Mouse (Mus musculus) macrophage (primary cell): ENCODE measurements around the gene Ppp1r9b. TPM values are rescaled to one million over a fixed set of nuclear protein-coding genes. Genes with fewer than 3 reads are reported as not detected.
A peak's percentile ranks its signal among the peaks of the same experiment; 100 is the strongest.

Experiments used
- H3K27ac ChIP-seq: fragments of 350-480 bp; formaldehyde crosslinking; 2 replicates; pipeline ENCODE4 v1.9.0; 2021
- H3K36me3 ChIP-seq: fragments of 350-480 bp; formaldehyde crosslinking; 2 replicates; pipeline ENCODE4 v1.9.0; 2021; ENCODE audit errors: inconsistent target
- H3K4me3 ChIP-seq: fragments of 350-480 bp; formaldehyde crosslinking; 2 replicates; pipeline ENCODE4 v1.9.0; 2021; ENCODE audit errors: inconsistent target
- H3K79me2 ChIP-seq: fragments of 350-480 bp; formaldehyde crosslinking; 2 replicates; pipeline ENCODE4 v1.9.0; 2021; ENCODE audit errors: inconsistent target
- WGBS: methylation state at CpG from one replicate; pipeline ENCODE4 v1.1.7; 2026; ENCODE audit warnings: inconsistent platforms; ENCODE audit not compliant: missing documents; 5-methylcytosine and 5-hydroxymethylcytosine counted together
- polyA plus RNA-seq: library from polyadenylated mRNA; stranded (reverse); fragments of 250-400 nt; gene quantifications from 3 replicates; pipeline ENCODE4 v1.2.4, GENCODE M21; 2018; ENCODE audit warnings: inconsistent platforms

Gene Ppp1r9b
- polyA plus RNA-seq, 1 experiment from 2014 or later, result 176 TPM

GRCm38 (mm10) chr11:94987851-94988250, 3.0 kb upstream of the Ppp1r9b start:
- peaks cover 13% of the 10 kb centered on the region for H3K79me2 ChIP-seq
- no peak overlapping the region for H3K4me3 ChIP-seq
- H3K36me3 ChIP-seq, result no peaks in the 10 kb centered on the region
- H3K27ac ChIP-seq, result no peak overlapping the region
- WGBS, result 77% methylated on average over 8 of the region's 8 CpGs

DNA sequence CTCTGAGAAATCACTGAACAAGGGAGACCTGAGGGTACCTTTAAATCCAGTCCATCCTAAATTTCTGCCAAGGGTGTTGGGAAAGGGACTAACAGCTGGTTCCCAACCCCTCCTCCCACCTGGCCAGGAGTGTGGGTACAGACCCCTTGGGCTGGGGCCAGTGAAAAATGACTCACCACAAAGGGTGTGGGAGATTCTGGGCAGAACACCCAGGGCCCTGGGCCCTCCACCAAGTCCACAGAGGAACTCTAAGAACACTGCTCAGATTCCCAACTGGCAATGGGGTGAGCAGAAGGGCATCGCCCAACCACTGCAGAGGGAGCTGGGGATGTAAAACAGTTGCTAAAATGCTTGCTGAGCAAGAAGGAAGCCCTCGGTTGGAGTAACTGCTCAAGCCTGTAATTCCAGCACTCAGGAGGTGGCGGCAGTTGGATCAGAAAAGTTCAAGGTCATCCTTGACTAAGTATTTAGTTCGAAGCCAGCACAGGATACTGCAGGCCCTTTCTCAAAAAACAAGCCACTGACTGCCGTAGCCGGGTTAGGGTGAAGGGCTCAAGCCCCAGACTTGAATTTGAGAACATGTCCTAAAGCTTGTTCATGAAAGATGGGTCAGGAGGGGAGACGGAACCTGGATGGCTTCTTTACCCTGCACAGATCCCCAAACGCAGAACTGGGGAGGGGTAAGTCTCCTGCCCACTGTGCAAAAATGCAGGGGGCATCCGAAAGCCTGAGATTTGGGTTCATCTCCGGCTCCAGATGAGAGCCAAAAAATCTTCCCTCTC, 1.9 kb upstream of the Ppp1r9b start:
- H3K36me3 ChIP-seq, result no peaks in the 10 kb centered on the region
- WGBS, result 31% methylated on average over 10 of the region's 10 CpGs
- peak overlapping the region; percentile 85 for H3K27ac ChIP-seq

DNA sequence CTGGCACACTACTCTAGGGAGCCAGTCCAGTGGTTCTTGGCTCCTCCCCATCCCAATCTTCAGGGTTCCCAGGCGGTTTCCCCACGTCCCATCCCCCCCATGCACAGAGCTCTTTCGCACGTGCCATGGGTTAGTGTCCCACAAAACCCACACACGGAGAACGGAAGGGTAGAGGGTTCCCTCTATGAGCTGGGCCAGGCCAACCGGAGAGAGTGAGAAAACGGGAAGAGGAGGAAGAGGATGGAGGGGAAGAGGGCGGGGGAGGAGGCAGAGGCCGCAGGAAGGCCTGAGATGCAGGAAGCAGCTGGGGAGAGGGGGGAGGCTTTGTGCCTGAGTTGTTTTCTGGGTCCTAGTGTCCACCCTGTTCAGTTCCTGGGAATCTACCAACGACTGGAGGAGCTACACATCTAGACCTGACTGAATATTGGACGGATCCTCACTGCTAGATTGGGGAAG, 1.2 kb upstream of the Ppp1r9b start:
- peak overlapping the region; percentile 85 for H3K27ac ChIP-seq
- peaks cover 31% of the 10 kb centered on the region for H3K79me2 ChIP-seq
- WGBS, result 0% methylated on average over 12 of the region's 12 CpGs
- peak overlapping the region; percentile 33 for H3K4me3 ChIP-seq
- no peaks in the 10 kb centered on the region for H3K36me3 ChIP-seq

More for the DNA sequence above, 1.9 kb upstream of the Ppp1r9b start:
- Histone ChIP-seq H3K79me2 (peaks cover 24% of the 10 kb centered on the region), H3K4me3 (peak overlapping the region; percentile 33)

DNA sequence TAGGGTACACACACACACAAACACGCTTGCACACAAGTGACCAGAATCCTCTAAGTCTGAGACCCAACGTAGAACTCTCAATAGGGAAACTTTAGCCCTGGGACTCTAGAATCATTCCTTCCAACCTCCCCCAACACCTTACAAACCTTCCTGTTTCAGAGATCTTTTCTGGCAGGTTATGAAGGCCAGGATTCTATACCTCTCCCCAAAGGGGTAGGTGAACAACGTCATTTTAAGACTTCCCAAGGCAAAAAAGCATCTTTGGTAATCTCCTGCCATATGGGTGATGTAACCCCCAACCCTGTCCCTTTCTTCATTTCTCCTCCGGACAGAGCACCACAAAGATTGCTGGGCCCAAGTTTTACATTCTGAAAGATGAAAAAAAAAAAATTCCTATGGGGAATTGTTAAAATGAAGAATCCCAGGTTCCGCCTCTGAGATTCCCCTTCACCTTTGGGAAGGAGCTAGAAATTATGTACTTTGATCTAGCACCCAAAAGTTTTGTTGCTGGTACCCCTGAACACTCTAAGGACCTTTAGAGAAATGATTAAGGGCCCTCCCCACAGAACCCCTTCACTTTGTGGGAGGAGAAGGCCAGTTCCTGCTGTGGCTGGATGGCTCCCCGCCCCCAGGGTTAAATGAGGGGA, 610 bp upstream of the Ppp1r9b start:
- H3K79me2 ChIP-seq, result peaks cover 37% of the 10 kb centered on the region
- 16% methylated on average over 6 of the region's 6 CpGs for WGBS
- H3K27ac ChIP-seq, result peak overlapping the region; percentile 85
- no peaks in the 10 kb centered on the region for H3K36me3 ChIP-seq
- H3K4me3 ChIP-seq, result peak overlapping the region; percentile 33

DNA sequence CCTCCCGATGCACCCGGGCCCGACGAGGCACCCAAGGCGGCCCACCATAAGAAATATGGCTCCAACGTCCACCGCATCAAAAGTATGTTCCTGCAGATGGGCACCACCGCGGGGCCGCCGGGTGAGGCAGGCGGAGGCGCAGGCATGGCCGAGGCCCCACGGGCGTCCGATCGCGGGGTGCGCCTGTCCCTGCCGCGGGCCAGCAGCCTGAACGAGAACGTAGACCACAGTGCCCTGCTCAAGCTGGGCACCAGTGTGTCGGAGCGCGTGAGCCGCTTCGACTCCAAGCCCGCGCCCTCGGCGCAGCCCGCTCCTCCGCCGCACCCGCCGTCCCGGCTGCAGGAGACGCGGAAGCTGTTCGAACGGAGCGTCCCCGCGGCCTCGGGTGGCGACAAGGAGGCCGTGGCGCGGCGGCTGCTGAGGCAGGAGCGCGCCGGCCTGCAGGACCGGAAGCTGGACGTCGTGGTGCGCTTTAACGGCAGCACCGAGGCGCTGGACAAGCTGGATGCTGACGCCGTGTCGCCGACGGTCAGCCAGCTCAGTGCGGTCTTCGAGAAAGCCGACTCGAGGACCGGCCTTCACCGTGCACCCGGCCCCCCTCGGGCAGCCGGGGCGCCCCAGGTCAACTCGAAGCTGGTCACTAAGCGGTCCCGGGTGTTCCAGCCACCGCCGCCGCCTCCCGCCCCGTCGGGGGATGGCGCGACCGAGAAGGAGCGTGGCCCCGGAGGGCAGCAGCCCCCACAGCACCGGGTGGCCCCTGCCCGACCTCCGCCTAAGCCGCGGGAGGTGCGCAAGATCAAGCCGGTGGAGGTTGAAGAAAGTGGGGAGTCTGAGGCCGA, 1.0 kb downstream of the Ppp1r9b start:
- Histone ChIP-seq H3K36me3 (peaks cover 7% of the 10 kb centered on the region; the same call in 1 of the 2 replicates), H3K4me3 (peak overlapping the region; percentile 70), H3K27ac (peak overlapping the region; percentile 93), H3K79me2 (peaks cover 53% of the 10 kb centered on the region)
- WGBS, result under 1% methylated on average over 93 of the region's 99 CpGs

- Histone ChIP-seq H3K27ac (peak overlapping the region; percentile 93), H3K36me3 (peaks cover 13% of the 10 kb centered on the region; the same call in 1 of the 2 replicates), H3K79me2 (peaks cover 59% of the 10 kb centered on the region), H3K4me3 (peak overlapping the region; percentile 70)
- WGBS, result under 1% methylated on average over 20 of the region's 20 CpGs
Measured at GRCm38 (mm10) chr11:94992480-94992753, 1.6 kb downstream of the Ppp1r9b start.

DNA sequence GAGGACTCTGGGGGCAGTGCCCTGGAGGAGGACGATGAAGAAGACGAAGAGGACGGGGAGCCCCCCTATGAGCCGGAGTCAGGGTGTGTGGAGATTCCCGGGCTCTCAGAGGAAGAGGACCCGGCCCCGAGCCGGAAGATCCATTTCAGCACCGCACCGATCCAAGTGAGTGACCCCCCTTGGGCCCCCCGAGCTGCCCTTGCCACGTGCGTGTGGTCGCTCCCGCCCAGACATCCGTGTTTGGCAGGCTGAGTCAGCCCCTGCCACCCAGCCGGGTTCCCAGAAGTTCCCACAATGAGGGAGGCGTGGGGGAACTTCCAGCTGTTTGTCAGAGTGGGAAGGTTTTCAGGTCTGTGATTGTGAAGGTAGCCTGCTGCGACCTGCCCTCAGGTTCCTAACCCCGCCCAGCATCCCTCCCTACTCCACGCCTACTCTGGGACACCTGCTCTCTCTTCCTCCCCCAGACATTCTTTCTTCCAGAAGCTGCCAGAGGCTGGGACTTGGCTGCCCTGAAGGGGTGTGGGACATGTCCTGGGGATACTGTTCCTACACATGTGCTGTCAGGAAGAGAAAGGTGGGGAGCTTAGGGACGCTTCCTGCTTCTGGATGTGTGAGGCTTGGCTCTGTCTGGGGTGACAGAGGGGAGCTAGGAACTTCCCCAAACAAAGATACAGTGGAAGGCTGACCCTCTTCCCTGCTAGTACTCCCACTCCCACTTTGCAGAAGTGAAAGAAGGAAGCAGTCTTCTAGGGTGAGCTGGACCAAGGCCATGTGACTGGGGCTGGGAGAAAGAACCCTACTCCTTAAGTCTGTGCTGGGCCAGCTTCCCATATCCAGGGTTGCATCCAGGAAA, 2.1 kb downstream of the Ppp1r9b start:
- Histone ChIP-seq H3K27ac (peak overlapping the region; percentile 93), H3K79me2 (peaks cover 64% of the 10 kb centered on the region), H3K36me3 (peaks cover 19% of the 10 kb centered on the region; the same call in 1 of the 2 replicates), H3K4me3 (peak overlapping the region; percentile 70)
- WGBS, result under 1% methylated on average over 22 of the region's 22 CpGs

GRCm38 (mm10) chr11:94994208-94994814, 3.5 kb downstream of the Ppp1r9b start:
- 12% methylated on average over 10 of the region's 10 CpGs for WGBS
- peak overlapping the region; percentile 93 for H3K27ac ChIP-seq
- H3K36me3 ChIP-seq, result peaks cover 32% of the 10 kb centered on the region; the same call in 1 of the 2 replicates
- H3K4me3 ChIP-seq, result peak overlapping the region; percentile 70
- peaks cover 78% of the 10 kb centered on the region for H3K79me2 ChIP-seq

DNA sequence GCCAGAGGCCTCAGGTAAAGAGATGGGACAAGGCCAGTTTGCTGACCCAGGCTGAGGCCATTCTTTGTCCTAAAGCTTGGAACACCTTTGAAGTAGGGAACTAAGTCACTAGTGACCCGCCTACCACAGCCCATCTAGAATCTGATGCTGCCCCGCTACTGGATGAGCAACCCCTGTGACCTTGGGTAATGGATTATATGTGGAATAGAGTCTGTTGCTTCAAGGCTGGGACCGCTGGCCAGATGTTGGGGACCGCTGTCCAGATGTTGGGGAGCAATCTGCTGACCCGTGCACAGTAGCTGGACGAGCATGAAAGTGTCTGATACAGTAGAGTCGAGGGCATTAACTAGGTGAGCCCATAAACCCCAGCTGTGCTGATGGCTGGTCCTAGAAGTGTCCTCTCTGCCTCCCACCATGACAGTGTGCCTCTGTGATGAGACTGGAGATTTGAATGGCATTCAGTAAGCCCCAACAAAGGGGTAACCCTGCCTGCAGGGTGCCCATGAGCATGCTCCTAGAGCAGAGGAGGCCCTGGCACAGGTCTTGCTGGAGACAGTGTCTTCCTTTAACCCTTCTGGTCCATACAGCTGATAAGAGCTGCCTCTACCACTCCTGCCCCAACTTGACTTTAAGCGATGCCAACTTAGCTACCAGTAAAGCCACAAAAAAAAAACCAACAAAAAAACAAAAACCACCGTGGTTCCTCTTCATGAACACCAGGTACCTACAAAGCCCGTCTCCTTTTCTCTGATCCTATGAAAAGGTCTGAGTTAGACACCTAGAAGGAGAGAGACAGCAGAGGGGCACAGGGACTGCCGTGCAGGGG, 4.3 kb downstream of the Ppp1r9b start:
- H3K4me3 ChIP-seq, result peak overlapping the region; percentile 70
- H3K36me3 ChIP-seq, result peaks cover 40% of the 10 kb centered on the region; the same call in 1 of the 2 replicates
- 47% methylated on average over 11 of the region's 11 CpGs for WGBS
- H3K79me2 ChIP-seq, result peaks cover 85% of the 10 kb centered on the region
- peak overlapping the region; percentile 93 for H3K27ac ChIP-seq

GRCm38 (mm10) chr11:94996101-94996500, 5.3 kb downstream of the Ppp1r9b start:
- H3K36me3 ChIP-seq, result peaks cover 48% of the 10 kb centered on the region; the same call in 1 of the 2 replicates
- H3K79me2 ChIP-seq, result peaks cover 84% of the 10 kb centered on the region
- no peak overlapping the region for H3K4me3 ChIP-seq
- no peak overlapping the region for H3K27ac ChIP-seq
- WGBS, result 81% methylated on average over 8 of the region's 8 CpGs

GRCm38 (mm10) chr11:94996984-94997383, 6.1 kb downstream of the Ppp1r9b start:
- H3K79me2 ChIP-seq, result peaks cover 79% of the 10 kb centered on the region
- H3K36me3 ChIP-seq, result peaks cover 56% of the 10 kb centered on the region
- no peak overlapping the region for H3K27ac ChIP-seq
- H3K4me3 ChIP-seq, result no peak overlapping the region
- 72% methylated on average over 6 of the region's 6 CpGs for WGBS

- no peak overlapping the region for H3K27ac ChIP-seq
- WGBS, result 56% methylated on average over 5 of the region's 5 CpGs
- peaks cover 74% of the 10 kb centered on the region for H3K79me2 ChIP-seq
- no peak overlapping the region for H3K4me3 ChIP-seq
- peaks cover 62% of the 10 kb centered on the region for H3K36me3 ChIP-seq
Measured at GRCm38 (mm10) chr11:94997596-94997995, 6.8 kb downstream of the Ppp1r9b start.

GRCm38 (mm10) chr11:94998041-94998531, 7.3 kb downstream of the Ppp1r9b start:
- no peak overlapping the region for H3K4me3 ChIP-seq
- no peak overlapping the region for H3K27ac ChIP-seq
- peaks cover 67% of the 10 kb centered on the region for H3K36me3 ChIP-seq
- H3K79me2 ChIP-seq, result peaks cover 69% of the 10 kb centered on the region
- WGBS, result 64% methylated on average over 16 of the region's 16 CpGs
